Mouse (Mus musculus): Measurements from ENCODE around the gene Gmds.

The Gmds gene

GRCm38 (mm10) chr13:32158240-32158639 lies 180.3 kb downstream of the Gmds start:
- DNase-seq: no peak

- no peak for DNase-seq
Measured at GRCm38 (mm10) chr13:32145916-32146315, 192.6 kb downstream of the Gmds start.

- DNase-seq: no peak
Measured at GRCm38 (mm10) chr13:32145179-32145578, 193.4 kb downstream of the Gmds start.

GRCm38 (mm10) chr13:32143651-32144050 lies 194.9 kb downstream of the Gmds start:
- DNase-seq: no peak

GRCm38 (mm10) chr13:32134663-32135273 lies 203.8 kb downstream of the Gmds start:
- no peak for DNase-seq

- no peak for DNase-seq
Measured at GRCm38 (mm10) chr13:32129970-32130369, 208.6 kb downstream of the Gmds start.

GRCm38 (mm10) chr13:32118386-32118785 lies 220.2 kb downstream of the Gmds start:
- DNase-seq: no peak

GRCm38 (mm10) chr13:32115468-32115867 lies 223.1 kb downstream of the Gmds start:
- no peak for DNase-seq

- no peak for DNase-seq
Measured at GRCm38 (mm10) chr13:32113875-32114274, 224.7 kb downstream of the Gmds start.

GRCm38 (mm10) chr13:32088303-32088977 lies 250.1 kb downstream of the Gmds start:
- DNase-seq: no peak

- DNase-seq: no peak
Measured at GRCm38 (mm10) chr13:32080520-32081249, 257.9 kb downstream of the Gmds start.

GRCm38 (mm10) chr13:32073630-32074029 lies 264.9 kb downstream of the Gmds start:
- DNase-seq: no peak

GRCm38 (mm10) chr13:32055321-32055720 lies 283.2 kb downstream of the Gmds start:
- peak; percentile 48 for DNase-seq

- DNase-seq: no peak
Measured at GRCm38 (mm10) chr13:32053587-32053986, 285.0 kb downstream of the Gmds start.

- no peak for DNase-seq
Measured at GRCm38 (mm10) chr13:32047980-32048959, 290.3 kb downstream of the Gmds start.

GRCm38 (mm10) chr13:32046961-32047360 lies 291.6 kb downstream of the Gmds start:
- DNase-seq: no peak

GRCm38 (mm10) chr13:32042748-32043147 lies 295.8 kb downstream of the Gmds start:
- DNase-seq: no peak

GRCm38 (mm10) chr13:32040822-32041221 lies 297.7 kb downstream of the Gmds start:
- DNase-seq: no peak

GRCm38 (mm10) chr13:32036902-32037301 lies 301.6 kb downstream of the Gmds start:
- no peak for DNase-seq

- DNase-seq: no peak
Measured at GRCm38 (mm10) chr13:32034799-32035448, 303.6 kb downstream of the Gmds start.

GRCm38 (mm10) chr13:32034139-32034538 lies 304.4 kb downstream of the Gmds start:
- DNase-seq: no peak
